Mouse (Mus musculus) CH12.LX (cell line): Measurements from ENCODE around the gene Pcbd2.

ENCODE experiments used
- EP300 ChIP-seq: IDR thresholded peaks from 2 replicates; pipeline ENCODE4 v1.6.1; 2011; ENCODE audit warnings: low read length, improper control_type of control experiment
- POLR2A ChIP-seq: IDR thresholded peaks from 2 replicates; pipeline ENCODE4 v1.6.1; 2011; ENCODE audit warnings: low read depth, mild to moderate bottlenecking, improper control_type of control experiment, low read length
- USF1 ChIP-seq: IDR thresholded peaks from 2 replicates; pipeline ENCODE4 v1.6.1; 2014; ENCODE audit warnings: low read depth, mild to moderate bottlenecking, inconsistent platforms, low read length, improper control_type of control experiment

DNA sequence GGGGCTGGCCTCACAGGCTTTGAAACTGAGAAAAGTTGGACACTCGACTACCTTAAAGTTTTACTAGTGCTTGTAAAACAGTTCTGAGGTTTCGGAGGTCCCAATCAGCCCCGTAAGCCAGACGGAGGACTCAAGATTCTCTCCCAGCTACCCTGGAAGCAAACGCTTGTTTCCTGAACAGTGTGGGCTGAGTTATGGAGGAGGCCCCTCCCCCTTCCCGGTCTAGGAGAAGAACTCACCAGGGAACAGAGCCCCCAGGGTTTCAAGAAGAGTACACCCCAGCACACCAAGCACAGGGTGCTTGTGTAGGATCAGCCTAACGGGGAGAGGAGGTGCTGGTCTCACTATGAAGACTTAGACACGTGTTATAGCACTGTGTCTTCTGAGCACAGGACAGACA, 29.6 kb downstream of the Pcbd2 start:
- TF ChIP-seq EP300, result no peak
- TF ChIP-seq USF1, result no peak
- TF ChIP-seq POLR2A, result no peak
